Mouse (Mus musculus): Measurements from ENCODE around the gene Ndufaf7.

DNA sequence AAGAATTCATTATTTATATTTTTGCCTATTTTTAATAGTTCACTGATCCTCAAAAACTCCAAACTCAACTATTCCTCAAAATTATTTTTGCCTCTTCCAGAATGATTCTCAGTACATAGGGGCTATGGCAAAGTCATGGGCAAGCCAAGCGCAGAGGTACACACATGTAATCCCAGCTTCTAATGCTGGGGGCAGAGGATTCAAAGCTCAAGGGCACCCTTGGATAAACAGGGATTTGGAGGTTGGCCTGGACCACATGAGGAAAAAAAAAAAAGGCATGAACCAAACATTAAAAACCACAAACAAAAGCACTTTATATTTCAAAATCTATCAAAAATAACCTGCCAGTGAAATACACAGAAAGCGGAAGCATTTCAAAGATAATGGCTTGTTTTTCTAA is 54.6 kb downstream of the Ndufaf7 start:
- TF ChIP-seq CTCF (IDR thresholded peaks at IDR 0.05; ENCODE audit: control insufficient read depth, insufficient read depth, insufficient read length) (no peak), USF1 (IDR thresholded peaks at IDR 0.05; ENCODE audit: low read depth) (no peak), MYOD1 (IDR thresholded peaks at IDR 0.05; ENCODE audit: control insufficient read depth, insufficient read length, low read depth) (no peak), MAX (IDR thresholded peaks at IDR 0.05) (no peak), CEBPB (IDR thresholded peaks at IDR 0.05; ENCODE audit: low read depth) (no peak), MYOG (IDR thresholded peaks at IDR 0.05; ENCODE audit: control insufficient read depth, extremely low read depth, insufficient read length) (no peak)

Data from C2C12 (cell line).